Mouse (Mus musculus) bone marrow macrophage, adult 2 months (primary cell): Measurements from ENCODE around the gene Samd4b.

Experiments
- CTCF ChIP-seq: IDR thresholded peaks from 2 replicates; pipeline ENCODE4 v1.5.1; 2012; ENCODE audit warnings: low read depth, mild to moderate bottlenecking, low read length, moderate library complexity
- POLR2A ChIP-seq: IDR thresholded peaks from 2 replicates; pipeline ENCODE4 v1.6.1; 2012; ENCODE audit warnings: mild to moderate bottlenecking, low read depth, low read length, borderline replicate concordance

DNA sequence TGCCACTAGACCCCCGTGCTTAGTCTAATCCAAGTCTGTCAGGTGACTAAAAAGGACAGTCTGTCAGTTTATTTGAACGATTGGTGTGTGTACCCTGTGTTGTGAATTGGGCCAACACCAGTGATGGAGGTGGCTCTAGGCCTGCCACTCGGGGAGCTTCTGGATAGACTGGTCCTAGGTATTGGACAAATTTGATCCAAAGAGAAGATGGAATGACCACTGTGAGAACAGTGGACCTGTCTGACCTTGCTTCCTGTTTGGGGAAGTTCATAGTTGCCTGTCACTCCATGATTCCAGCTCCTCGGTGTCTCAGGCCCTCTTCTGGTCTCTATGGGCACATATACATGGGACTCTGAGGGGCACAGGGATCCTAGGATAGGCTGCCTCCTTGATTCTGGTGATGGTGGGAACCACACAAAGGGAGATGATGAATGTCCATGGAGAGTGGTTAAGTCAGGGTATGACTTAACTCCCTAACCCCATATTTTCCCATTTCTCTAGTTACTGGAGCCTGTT is 246.2 kb downstream of the Samd4b start:
- TF ChIP-seq CTCF (no peak), POLR2A (no peak)
